In genomic region chr13:45446636-45447035, GRCm38 (mm10) we compare ENCODE assay signal across 25 mouse cellular contexts. TPM values are rescaled to one million over a fixed set of nuclear protein-coding genes. Genes with fewer than 3 reads are reported as not detected.
DNase-seq lines count a peak whose midpoint lies in the region; ATAC-seq and TF ChIP-seq lines count a peak whose summit lies in the region.
"Had no signal": no experiment of that assay in that cellular context is flagged by ENCODE, and none has a peak within 500 bp of the region (broad histone marks: within the 10 kb centered on the region; RNA-seq: fewer than 3 reads in every experiment).

No protein-coding gene starts in this region.

- TF ChIP-seq EP300 in stomach, postnatal 0 days (optimal IDR thresholded peaks at IDR 0.05) = no peak

- TF ChIP-seq CTCF in stomach, postnatal 0 days (IDR thresholded peaks at IDR 0.05; ENCODE audit: low read depth) = no peak

- peak; percentile 36 for DNase-seq in forebrain, embryonic 10.5 days (ENCODE audit: extremely low spot score, low spot score)
- DNase-seq in neural tube, embryonic 10.5 days (ENCODE audit: extremely low spot score, low spot score) = peak; percentile 33
- peak; percentile 68 for DNase-seq in forelimb bud, embryonic 11.5 days (ENCODE audit: low read depth, low spot score)
- no peak for DNase-seq in left cerebral cortex, postnatal 10 days (ENCODE audit: extremely low spot score in 1 of 2, low spot score in 2 of 2)
- DNase-seq in stomach, postnatal 0 days (ENCODE audit: low spot score) = no peak
- DNase-seq in thymus, postnatal 4 days = no peak
- DNase-seq: adrenal gland, adult 8-10 months; cerebellum, adult 18-20 months; cerebellum, postnatal 14 days; gastrocnemius, adult 2 months; layer of hippocampus, adult 9-11 months; liver, postnatal 0 days; retina, postnatal 1 day; thymus, adult 18-20 months had no signal

- 58% methylated on average over 1 of the region's 1 CpGs for WGBS in forebrain, embryonic 10.5 days
- WGBS in forebrain, embryonic 12.5 days = 84% methylated on average over 1 of the region's 1 CpGs
- 83% methylated on average over 1 of the region's 1 CpGs for WGBS in neural tube, embryonic 15.5 days
- 75% methylated on average over 1 of the region's 1 CpGs for WGBS in stomach, postnatal 0 days

- no peaks in the 10 kb centered on the region for H3K27me3 ChIP-seq in forebrain, embryonic 10.5 days (ENCODE audit: poor library complexity, severe bottlenecking)
- peaks cover 4% of the 10 kb centered on the region; the same call in 1 of the 2 replicates for H3K27me3 ChIP-seq in forebrain, embryonic 12.5 days
- H3K27me3 ChIP-seq in neural tube, embryonic 15.5 days (replicated peaks) = 0 out of 2 replicates have a peak, but pooled peaks cover 2% of the 10 kb centered on the region
- no peaks in the 10 kb centered on the region for H3K27me3 ChIP-seq in stomach, postnatal 0 days (ENCODE audit: control insufficient read depth, insufficient read depth, low read length)
- H3K27me3 ChIP-seq: midbrain, embryonic 12.5 days; Patski; stomach, embryonic 15.5 days had no signal

- H3K4me1 ChIP-seq in forebrain, embryonic 10.5 days = peaks cover 26% of the 10 kb centered on the region
- 0 out of 2 replicates have a peak, but pooled peaks cover 3% of the 10 kb centered on the region for H3K4me1 ChIP-seq in forebrain, embryonic 12.5 days
- H3K4me1 ChIP-seq in neural tube, embryonic 15.5 days = 0 out of 2 replicates have a peak, but pooled peaks cover 5% of the 10 kb centered on the region
- H3K4me1 ChIP-seq in stomach, postnatal 0 days (replicated peaks; ENCODE audit: control insufficient read depth, insufficient read depth) = no peaks in the 10 kb centered on the region

- no peaks in the 10 kb centered on the region for H3K9me3 ChIP-seq in forebrain, embryonic 10.5 days
- H3K9me3 ChIP-seq in forebrain, embryonic 12.5 days = no peaks in the 10 kb centered on the region
- no peaks in the 10 kb centered on the region for H3K9me3 ChIP-seq in neural tube, embryonic 15.5 days (replicated peaks)
- H3K9me3 ChIP-seq in stomach, postnatal 0 days (ENCODE audit: control insufficient read depth, low read length) = no peaks in the 10 kb centered on the region
- H3K9me3 ChIP-seq: heart, embryonic 10.5 days; midbrain, embryonic 12.5 days; stomach, embryonic 15.5 days had no signal

- no peak for ATAC-seq in forebrain, embryonic 12.5 days (ENCODE audit: low FRiP score)
- ATAC-seq in neural tube, embryonic 15.5 days (ENCODE audit: low FRiP score) = no peak
- ATAC-seq in stomach, postnatal 0 days (ENCODE audit: low FRiP score, low TSS enrichment) = no peak
- ATAC-seq: activated CD4-positive, CD25-positive, alpha-beta regulatory T cell, adult 4 months; hindbrain, embryonic 16.5 days; intestine, embryonic 16.5 days; liver, postnatal 0 days; lung, postnatal 0 days; Patski had no signal

- no peak overlapping the region for H3K27ac ChIP-seq in forebrain, embryonic 10.5 days
- H3K27ac ChIP-seq in forebrain, embryonic 12.5 days = no peak overlapping the region
- no peak overlapping the region for H3K27ac ChIP-seq in neural tube, embryonic 15.5 days (replicated peaks)
- H3K27ac ChIP-seq in stomach, postnatal 0 days (replicated peaks) = no peak overlapping the region
- H3K27ac ChIP-seq: gastrocnemius, adult 2 months; heart, embryonic 10.5 days; macrophage; midbrain, embryonic 12.5 days; stomach, embryonic 15.5 days had no signal

- no peak overlapping the region for H3K4me2 ChIP-seq in forebrain, embryonic 12.5 days
- H3K4me2 ChIP-seq in neural tube, embryonic 15.5 days = no peak overlapping the region
- H3K4me2 ChIP-seq in stomach, postnatal 0 days (replicated peaks; ENCODE audit: low read depth) = no peak overlapping the region
- H3K4me2 ChIP-seq: midbrain, embryonic 12.5 days; stomach, embryonic 15.5 days had no signal

- H3K36me3 ChIP-seq in forebrain, embryonic 10.5 days (replicated peaks) = no peaks in the 10 kb centered on the region
- no peaks in the 10 kb centered on the region for H3K36me3 ChIP-seq in forebrain, embryonic 12.5 days (replicated peaks)
- H3K36me3 ChIP-seq in neural tube, embryonic 15.5 days = no peaks in the 10 kb centered on the region
- H3K36me3 ChIP-seq in stomach, postnatal 0 days (ENCODE audit: control insufficient read depth, insufficient read depth, low read length) = no peaks in the 10 kb centered on the region
- H3K36me3 ChIP-seq: heart, embryonic 10.5 days; midbrain, embryonic 12.5 days; stomach, embryonic 15.5 days had no signal

- intact Hi-C loops in left cerebral cortex, postnatal 10 days (cut with DNase I) = no loop called here

- no peak overlapping the region for H3K9ac ChIP-seq in forebrain, embryonic 12.5 days
- no peak overlapping the region for H3K9ac ChIP-seq in neural tube, embryonic 15.5 days (replicated peaks)
- no peak overlapping the region for H3K9ac ChIP-seq in stomach, postnatal 0 days (ENCODE audit: low read length)
- H3K9ac ChIP-seq: liver, postnatal 0 days; midbrain, embryonic 12.5 days; stomach, embryonic 15.5 days had no signal

- H3K4me3 ChIP-seq in forebrain, embryonic 10.5 days = no peak overlapping the region
- no peak overlapping the region for H3K4me3 ChIP-seq in forebrain, embryonic 12.5 days (replicated peaks)
- H3K4me3 ChIP-seq in neural tube, embryonic 15.5 days (replicated peaks) = no peak overlapping the region
- H3K4me3 ChIP-seq in stomach, postnatal 0 days (ENCODE audit: low read depth, low read length) = no peak overlapping the region
- H3K4me3 ChIP-seq: gastrocnemius, adult 2 months; heart, embryonic 10.5 days; midbrain, embryonic 12.5 days; stomach, embryonic 15.5 days had no signal

RNA-seq across cellular contexts. Expression of gene Mylip, which starts 57.1 kb away (rescaled TPM):
- polyA plus RNA-seq in forebrain, embryonic 10.5 days (2016; fragmentation: Nextera tagmentation; extraction: Ambion mirVana) = 4.1 and 4.9 TPM in 2 replicates
- 5.3 and 6.8 TPM in 2 replicates for polyA plus RNA-seq in forebrain, embryonic 12.5 days (2016; fragmentation: Nextera tagmentation; extraction: Ambion mirVana)
- 8.4 and 10.9 TPM in 2 replicates for polyA plus RNA-seq in neural tube, embryonic 15.5 days (2015; fragmentation: Nextera tagmentation; extraction: Ambion mirVana)
- total RNA-seq in left cerebral cortex, postnatal 10 days (2021) = 10 to 100 TPM; 29.1 to 32.8 TPM
- polyA plus RNA-seq in stomach, postnatal 0 days (2015; fragmentation: Nextera tagmentation; extraction: Ambion mirVana) = 5.1 and 7.5 TPM in 2 replicates

Comparison
In these comparisons a context has a peak if more than half of its experiments do, and no peak if none do; other contexts are left out.
1. DNase-seq: peak in forebrain, embryonic 10.5 days (single experiment), neural tube, embryonic 10.5 days (single experiment) and forelimb bud, embryonic 11.5 days (single experiment); none in left cerebral cortex, postnatal 10 days (0 of 2), stomach, postnatal 0 days (single experiment) and thymus, postnatal 4 days (single experiment).